Mouse (Mus musculus): ENCODE data around the gene Tbp.
"Not testable (repeated sequence)": the region's sequence is repeated elsewhere in the genome, so short reads cannot be mapped to it uniquely, and the experiment has no call there.

Gene Tbp

DNA sequence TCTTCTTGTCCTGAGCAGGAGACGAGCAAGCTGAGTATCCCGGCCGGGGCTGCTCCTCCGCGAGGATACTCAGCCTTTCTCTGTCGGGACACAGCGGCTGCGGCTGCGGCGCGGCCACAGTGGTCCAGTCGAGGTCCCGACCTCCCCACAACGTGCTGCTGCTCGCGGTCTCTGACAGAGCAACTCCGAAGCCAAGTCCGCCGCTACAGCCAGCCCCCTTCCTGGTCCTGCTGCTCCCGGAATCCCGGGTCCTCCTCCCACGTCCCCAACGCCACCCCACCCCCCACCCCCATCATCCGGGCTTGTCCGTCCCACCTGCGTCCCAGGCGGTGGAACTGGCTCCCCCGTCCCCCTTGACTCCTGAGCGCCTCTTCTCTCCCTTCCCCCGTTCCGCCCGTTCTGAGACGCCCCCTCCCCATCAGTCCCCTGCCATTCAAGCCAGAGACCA lies 36.8 kb downstream of the Tbp start:
- DNase-seq (ENCODE audit: low read depth, low spot score), result no peak

DNA sequence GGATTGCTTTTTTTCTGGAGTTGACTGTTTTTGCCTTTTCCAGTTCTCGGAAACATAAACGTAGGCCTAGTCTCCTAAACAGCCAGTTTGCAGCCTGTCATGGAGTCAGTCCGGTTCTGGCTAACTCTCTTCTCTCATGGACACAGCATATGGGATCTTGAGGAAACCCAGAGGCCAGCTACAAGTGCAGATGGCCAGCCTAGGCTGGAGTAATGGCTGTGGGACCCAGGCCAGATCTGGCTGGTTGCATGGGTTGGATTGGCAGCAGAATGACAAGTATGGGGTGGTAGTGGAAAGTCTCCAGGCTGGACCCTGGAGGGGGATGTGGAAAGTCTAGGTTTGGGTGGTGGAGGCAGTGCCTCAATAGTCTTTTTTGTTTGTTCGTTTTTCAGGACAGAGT lies 40.6 kb downstream of the Tbp start:
- DNase-seq (ENCODE audit: low read depth, low spot score), result no peak

- DNase-seq (ENCODE audit: low read depth, low spot score), result not testable (repeated sequence)
Measured at GRCm38 (mm10) chr17:15543868-15544267, 44.2 kb downstream of the Tbp start.

GRCm38 (mm10) chr17:15546440-15546839 lies 46.8 kb downstream of the Tbp start:
- no peak for DNase-seq (ENCODE audit: low read depth, low spot score)

DNA sequence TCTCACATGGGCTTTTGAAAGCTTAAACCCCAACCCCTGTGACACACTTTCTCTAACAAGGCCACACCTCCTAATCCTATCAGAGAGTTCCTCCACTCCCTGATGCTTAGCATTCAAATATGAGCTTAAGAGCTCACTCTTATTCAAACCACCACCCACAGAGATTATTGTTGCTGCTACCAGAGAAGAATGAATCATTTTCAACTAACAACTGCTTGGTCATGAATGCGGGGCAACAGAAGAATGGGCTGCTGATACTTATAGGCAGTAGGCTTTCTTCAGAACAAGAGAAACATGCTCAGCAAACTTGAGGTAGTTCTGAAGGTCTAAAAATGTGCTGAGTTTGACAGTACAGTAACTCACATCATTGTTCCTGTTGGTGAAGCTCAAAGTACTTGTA lies 50.0 kb downstream of the Tbp start:
- DNase-seq (ENCODE audit: low read depth, low spot score), result no peak

- no peak for DNase-seq (ENCODE audit: low read depth, low spot score)
Measured at GRCm38 (mm10) chr17:15559946-15560345, 60.3 kb downstream of the Tbp start.

DNA sequence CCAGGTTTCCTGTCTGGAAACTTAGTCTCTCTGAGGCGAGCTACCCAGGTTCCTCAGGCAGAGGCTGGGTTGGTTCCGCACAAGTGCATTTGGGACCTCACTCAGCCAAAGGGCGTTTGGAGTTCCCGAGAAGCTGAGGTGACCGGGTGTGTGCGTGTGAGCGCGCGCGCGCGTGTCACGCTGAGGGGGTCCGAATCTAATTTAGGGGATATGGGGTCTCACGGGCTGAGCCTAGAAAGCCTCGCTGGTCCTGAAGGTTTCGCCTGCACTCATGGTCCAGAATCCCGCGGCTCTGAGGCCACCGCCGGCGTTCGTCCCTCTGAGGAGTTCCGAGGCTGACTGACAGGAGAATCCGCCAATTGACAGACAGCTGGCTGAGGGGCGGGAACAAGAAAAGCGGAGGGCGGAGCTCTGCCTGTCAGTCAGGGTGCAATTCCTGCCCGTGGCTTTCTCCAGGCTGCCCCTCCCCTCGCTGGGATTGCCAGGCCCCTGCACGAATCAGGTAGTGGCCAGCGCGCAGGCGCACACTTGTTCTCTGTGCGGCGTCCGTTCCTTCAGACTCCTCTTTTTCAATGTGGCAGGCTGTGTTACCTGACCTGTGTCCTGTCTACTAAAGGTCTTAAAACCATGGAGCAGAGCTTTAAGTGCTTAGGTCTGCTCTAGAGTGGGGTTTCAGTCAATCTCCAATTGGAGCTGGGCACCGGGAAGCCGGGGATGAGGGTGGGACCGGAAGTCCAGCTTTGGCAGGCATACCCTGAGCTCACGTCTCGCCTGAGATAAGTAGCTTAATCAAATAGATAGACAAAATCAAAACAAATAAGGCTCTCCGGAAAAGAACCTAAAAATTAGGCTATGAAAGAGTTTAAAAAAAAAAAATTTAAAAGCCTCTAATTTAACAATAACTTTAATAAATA lies 64.6 kb downstream of the Tbp start, which contains the start of gene Prdm9:
Gene Prdm9, minus strand, starts transcription at position 341 of the 914 bp plus-strand sequence.
- DNase-seq (ENCODE audit: low read depth, low spot score), result peak; percentile 95

- DNase-seq (ENCODE audit: low read depth, low spot score), result no peak
Measured at GRCm38 (mm10) chr17:15564928-15565300, 65.2 kb downstream of the Tbp start.

DNA sequence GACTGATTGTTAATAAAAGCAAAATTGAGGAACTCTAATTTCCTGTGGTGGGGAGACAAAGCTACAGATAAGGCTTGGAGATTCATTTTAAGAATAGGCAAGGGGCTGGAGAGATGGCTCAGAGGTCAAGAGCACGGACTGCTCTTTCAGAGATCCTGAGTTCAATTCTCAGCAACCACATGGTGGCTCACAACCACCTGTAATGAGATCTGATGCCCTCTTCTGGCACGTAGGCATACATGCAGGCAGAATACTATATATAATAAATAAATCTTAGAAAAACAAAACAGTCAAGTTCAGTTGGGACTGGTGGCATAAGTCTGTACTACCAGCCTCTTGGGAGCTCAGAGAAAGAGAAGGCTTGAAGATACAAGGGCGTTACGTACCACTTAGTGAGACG lies 67.2 kb downstream of the Tbp start:
- DNase-seq (ENCODE audit: low read depth, low spot score), result no peak

- no peak for DNase-seq (ENCODE audit: low read depth, low spot score)
Measured at GRCm38 (mm10) chr17:15575056-15575455, 75.4 kb downstream of the Tbp start.

GRCm38 (mm10) chr17:15577291-15577694 lies 77.6 kb downstream of the Tbp start:
- peak; percentile 9 for DNase-seq (ENCODE audit: low read depth, low spot score)

Measured in embryo, embryonic 11.5 days (tissue).